Mouse (Mus musculus) left cerebral cortex, postnatal 36 days (tissue): ENCODE measurements around the gene Wrb. TPM values are rescaled to one million over a fixed set of nuclear protein-coding genes. Genes with fewer than 3 reads are reported as not detected.

ENCODE experiments used
- DNase-seq, 2 experiments: peaks; one replicate each; pipeline ENCODE4 v3.0.0; 2021 to 2022; ENCODE audit warnings: low spot score in 2 of 2, mixed read lengths in 1 of 2
- intact Hi-C: fragments of 180-260 bp; cut with DNase I; formaldehyde crosslinking; loops from one replicate; pipeline ENCODE4 v1.15.1; 2025
- total RNA-seq, 2 experiments: library from RNA; stranded (reverse); gene quantifications; 2 replicates each; pipeline ENCODE4 v1.2.3; 2021

The Wrb gene
- total RNA-seq, 2 experiments from 2014 or later = 67.9 to 69.4 TPM

DNA sequence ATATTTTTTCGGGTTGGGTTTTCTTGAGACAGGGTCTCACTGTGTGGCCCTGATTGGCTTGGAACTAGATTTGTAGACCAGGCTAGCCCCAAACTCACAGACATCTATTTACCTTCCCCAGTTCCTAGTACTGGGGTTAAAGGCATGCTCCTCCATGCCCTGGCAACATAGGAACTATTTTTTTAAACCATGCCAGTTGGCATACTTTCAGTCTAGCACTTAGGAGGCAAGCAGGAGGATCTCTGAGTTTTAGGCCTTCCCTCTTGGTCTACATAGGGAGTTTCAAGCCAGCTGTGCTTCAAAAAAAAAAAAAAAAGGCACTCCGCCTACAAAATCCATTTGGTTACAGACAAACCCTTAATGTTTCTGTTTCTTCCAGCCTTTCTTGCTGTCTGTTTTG lies 9.3 kb downstream of the Wrb start:
- DNase-seq = no peak
- intact Hi-C loops = loop anchor here (10.0 kb wide), 1 partner anchor 110 kb away; no protein-coding TSS in a partner anchor

DNA sequence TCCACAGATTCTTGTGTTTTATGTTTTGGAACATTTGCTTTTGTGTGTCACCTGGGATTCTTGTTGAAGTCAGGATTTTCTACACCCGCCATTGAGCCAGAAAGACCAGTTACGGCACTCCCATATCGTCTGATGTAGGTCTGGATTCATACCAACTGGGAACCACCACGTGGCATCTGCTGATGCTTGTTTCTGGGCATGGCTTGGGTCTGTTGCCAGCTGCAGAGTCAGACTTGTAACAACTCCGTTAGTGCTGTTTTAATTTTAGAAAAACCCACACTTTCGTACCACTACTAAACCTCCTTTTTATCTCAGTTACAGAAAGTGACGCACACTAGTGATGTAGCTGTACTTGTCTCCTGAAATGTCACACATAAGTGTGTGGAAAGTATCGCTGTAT lies 10.8 kb downstream of the Wrb start:
- intact Hi-C loops = loop anchor here (5.0 to 10.0 kb wide), 2 partner anchors 36 to 111 kb away; partner anchors contain the start of gene Lca5l
- peak; percentile 65 to 72 for DNase-seq

DNA sequence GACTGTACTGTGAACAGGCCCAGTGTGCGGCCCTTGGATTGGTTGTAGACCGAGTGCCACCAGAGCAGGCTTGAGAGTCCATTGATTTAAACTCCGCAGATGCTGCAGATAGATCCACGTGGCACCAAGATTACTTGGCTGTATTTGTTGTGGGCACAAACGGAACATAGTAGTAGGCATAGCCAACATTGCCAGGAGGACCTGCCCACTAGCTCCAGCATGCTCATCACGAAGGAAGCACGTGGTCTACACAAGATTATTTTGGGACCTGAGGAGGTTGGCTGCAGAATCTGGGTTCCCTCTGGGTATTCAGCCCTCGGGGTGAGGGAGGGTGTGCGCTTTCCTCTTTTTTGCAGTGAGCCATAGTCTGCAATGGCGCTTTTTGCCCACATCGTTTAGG lies 12.0 kb downstream of the Wrb start:
- DNase-seq = peak; percentile 70 to 78
- intact Hi-C loops = loop anchor here (5.0 to 10.0 kb wide), 2 partner anchors 35 to 112 kb away; partner anchors contain the start of gene Lca5l

- no peak for DNase-seq
- intact Hi-C loops = loop anchor here (5.0 to 10.0 kb wide), 2 partner anchors 34 to 114 kb away; partner anchors contain the start of gene Lca5l
Measured at GRCm38 (mm10) chr16:96158511-96159080, 13.4 kb downstream of the Wrb start.

GRCm38 (mm10) chr16:96159091-96159731 lies 14.0 kb downstream of the Wrb start:
- intact Hi-C loops = loop anchor here (5.0 to 10.0 kb wide), 2 partner anchors 33 to 114 kb away; partner anchors contain the start of gene Lca5l
- peak; percentile 35 to 55 for DNase-seq

DNA sequence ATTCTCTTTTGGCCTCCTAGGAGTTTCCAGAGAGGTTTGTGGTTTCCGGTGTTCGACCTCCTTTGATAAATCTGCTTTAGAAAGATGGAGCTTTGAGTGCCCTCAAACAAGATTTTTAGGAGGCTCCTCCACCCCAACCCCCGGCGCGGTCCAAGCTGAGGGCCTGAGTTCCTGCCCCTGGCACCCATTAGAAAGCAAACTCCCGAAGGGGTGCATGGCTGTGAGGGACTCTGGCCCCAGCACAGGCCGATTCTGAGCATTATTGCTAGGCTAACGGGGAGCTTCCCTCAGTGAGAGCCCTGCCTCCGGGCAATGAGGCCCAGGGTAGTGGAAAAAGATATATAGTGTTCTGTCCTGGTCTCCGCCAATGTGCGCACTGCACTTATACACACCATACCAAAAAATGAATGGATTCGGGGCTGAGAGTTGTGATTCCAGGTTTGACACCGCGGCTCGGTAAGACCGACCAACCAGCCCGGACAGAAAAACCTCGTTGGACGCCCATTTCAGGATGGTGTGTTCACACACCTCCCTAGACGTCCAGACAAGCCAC lies 14.7 kb downstream of the Wrb start:
- DNase-seq = no peak
- intact Hi-C loops = loop anchor here (5.0 to 10.0 kb wide), 2 partner anchors 32 to 115 kb away; partner anchors contain the start of gene Lca5l

DNA sequence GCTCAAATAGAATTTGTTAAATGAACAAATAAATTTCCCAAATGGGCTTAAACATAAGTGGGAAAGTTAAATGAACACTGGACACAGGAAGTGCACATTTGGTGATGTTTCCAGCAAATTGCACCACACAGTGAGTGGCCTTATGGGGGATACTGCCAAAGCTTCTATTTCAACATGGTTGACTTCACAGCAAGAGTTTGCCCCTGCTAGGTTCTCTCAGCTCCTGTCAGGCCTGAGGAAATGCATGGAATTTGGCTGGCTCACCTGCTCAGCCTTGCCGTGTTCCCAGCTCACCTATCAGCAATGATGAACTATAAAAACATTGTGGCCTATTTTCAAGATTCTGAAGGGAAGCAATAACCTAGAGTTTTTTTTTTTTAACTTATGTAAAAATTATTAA lies 15.7 kb downstream of the Wrb start:
- no peak for DNase-seq
- intact Hi-C loops = no loop called here

DNA sequence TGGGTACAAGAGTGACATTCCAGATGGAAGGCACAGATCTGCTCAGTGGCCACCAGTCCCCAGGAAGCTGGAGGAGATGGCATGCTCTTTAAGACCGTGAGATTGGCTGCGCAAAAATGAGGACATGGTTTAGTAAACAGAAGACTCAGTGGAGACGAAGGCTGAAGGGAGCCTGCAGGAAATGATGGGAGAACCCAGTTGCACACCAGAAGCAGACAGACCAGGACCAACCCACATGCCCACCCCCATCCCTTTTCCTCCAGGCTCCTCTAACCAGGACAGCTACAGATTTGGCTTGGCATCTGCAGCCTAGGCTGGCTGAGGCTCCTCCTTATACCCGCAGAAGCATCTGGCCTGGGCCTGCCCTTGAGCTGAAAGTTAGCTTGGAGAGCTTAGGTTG lies 16.1 kb downstream of the Wrb start:
- intact Hi-C loops = no loop called here
- no peak for DNase-seq

GRCm38 (mm10) chr16:96165723-96166264 lies 20.6 kb downstream of the Wrb start:
- intact Hi-C loops = no loop called here
- no peak for DNase-seq

- intact Hi-C loops = no loop called here
- no peak for DNase-seq
Measured at GRCm38 (mm10) chr16:96168837-96169236, 23.6 kb downstream of the Wrb start.

DNA sequence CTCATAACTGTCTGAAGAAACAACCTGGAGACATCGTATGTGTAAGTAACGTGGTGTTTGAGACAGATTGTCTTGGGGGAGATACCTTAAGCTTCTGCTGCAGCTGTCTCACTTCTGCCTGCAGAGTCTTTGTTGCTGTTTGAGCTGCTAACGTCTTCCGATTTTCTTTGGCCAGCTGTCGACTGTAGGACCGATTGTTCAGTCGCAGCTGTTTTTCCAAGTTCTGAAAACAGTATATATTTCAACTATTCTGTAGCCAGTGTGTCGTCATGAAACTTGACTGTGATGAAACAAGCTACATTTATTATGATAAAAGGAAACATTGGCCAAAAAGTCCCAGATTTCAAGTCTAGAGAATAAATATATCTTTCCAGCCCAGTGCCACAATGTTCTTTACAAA lies 28.4 kb downstream of the Wrb start:
- intact Hi-C loops = no loop called here
- DNase-seq = no peak

GRCm38 (mm10) chr16:96175399-96175798 lies 30.2 kb downstream of the Wrb start:
- no peak for DNase-seq
- intact Hi-C loops = no loop called here

DNA sequence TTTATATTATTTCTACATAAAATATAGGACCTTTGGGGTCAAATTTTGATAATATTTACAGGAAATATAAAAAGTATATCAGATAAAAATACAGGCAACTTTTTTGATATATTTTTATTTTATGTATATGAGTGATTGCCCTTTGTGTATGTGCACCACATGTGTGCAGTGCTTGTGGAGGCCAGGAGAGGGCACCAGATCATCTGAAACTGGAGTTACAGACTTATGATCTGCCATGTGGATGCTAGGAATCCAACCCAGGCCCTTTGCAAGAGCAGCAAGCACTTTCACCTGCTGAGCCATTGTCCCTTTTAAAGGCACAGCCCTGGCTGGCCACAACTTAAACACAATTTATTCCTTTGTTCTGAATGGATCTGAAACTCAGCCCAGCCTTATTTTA lies 33.9 kb downstream of the Wrb start:
- no peak for DNase-seq
- intact Hi-C loops = no loop called here

- no peak for DNase-seq
- intact Hi-C loops = no loop called here
Measured at GRCm38 (mm10) chr16:96187619-96188018, 42.4 kb downstream of the Wrb start.

DNA sequence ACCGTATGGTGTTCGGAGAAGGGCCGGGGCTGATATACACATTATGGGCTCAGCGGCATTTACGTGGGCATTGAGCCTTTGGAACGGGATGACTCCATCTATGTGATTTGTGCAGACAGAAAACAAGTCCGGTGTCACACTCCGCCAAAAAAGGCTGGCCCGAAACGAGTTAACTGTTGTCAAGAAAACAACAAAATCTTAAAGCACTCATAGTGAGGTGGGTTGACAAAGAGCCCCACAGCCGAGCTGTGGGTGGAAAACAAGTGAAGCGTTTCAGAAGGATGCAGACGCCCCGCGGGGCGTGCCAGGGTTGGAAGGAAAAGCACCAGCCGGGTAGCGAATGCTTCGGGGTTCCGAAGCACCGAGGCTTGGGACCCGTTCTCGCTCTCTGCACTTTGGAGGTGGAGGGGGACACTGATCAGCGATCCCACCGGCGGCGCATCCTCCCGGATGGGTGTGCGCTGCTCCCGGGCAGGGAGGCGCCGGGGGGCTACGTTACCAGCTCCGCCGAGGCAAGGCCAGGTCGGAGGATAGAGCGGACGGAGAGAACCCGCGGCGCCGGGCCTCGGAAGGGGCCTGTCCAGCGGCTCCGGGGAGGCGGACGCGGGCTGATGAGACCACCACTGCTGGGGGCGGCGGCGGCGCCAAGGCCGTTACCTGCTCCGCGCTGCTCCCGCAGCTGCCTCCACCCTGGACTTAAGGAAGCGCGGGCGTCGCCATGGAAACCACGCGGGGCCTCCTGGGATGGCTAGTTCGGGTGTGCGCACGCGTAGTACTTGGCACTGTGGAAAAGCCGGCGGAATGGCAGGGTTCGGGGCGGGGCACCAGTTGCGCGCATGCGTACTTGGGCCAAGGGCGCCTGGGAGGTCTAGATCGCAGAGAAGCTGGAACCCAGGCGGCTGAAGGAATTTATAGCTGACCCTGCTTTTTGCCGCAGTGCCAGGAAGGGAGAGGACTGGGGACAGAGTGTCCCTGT lies 46.6 kb downstream of the Wrb start, which contains the start of gene Lca5l:
Gene Lca5l (minus strand): TSS at position 741 of the 976 bp plus-strand sequence.
- intact Hi-C loops = loop anchor here (5.0 kb wide), 1 partner anchor 35 kb away; no protein-coding TSS in a partner anchor
- peak; percentile 99 to 100 for DNase-seq

DNA sequence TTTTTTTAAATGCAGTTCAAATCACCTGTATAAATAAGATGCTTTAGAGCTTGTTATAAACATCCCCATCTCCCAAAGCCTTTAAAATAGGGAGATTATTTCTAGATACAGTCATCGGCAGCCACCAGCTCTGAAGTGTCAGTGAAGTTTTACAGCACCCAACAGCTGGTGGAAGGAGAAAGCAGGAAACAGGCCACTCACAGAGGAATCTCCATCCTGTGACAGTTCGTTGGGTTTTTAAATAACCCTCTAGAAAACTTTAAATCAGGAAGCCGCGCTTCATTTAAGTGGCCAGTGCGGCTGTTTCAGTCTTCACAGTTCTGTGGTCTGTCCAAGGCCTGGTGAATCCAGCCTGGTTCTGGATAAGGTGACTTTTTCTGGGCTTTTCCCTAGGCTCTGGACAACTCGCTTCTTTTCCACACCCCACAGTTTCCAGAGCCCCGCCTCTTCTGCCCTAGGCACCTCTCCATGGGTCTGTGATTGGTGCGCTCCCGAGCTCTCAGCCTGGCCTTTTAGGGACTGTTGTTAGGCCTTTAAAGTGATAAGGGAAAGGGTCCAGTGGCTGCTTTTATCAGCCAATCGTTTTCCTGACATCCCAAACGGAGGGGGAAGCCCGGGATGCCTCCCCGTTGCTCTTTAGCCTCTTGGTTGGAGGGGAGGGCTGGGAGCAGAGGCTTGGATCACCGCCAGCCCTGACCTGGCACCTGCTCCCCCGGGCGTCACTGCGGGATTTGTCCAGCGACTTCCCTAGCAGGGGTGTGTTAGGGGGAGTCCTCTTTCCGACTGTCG lies 54.9 kb downstream of the Wrb start, which contains the start of gene Sh3bgr:
Gene Sh3bgr (plus strand): TSS at position 538 of the 789 bp plus-strand sequence.
- DNase-seq = peak in 1 of 2 experiments; percentile 17
- intact Hi-C loops = no loop called here

DNA sequence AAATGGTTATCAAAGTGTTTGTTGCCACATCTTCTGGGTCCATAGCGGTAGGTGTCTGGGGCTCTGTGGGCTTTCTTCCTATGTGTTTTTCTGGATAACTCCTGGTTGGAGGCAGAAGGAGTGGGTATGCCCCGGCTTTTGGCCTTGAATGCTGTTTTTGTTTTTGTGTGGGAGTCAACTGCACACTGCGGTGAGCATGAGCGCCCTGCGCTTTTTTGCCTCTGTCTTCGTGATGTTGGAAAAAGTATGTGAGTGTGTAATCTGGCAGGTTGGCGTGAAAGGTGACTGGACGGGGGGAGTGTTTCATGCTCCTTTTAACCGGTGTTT lies 55.5 kb downstream of the Wrb start:
- intact Hi-C loops = no loop called here
- no peak for DNase-seq

DNA sequence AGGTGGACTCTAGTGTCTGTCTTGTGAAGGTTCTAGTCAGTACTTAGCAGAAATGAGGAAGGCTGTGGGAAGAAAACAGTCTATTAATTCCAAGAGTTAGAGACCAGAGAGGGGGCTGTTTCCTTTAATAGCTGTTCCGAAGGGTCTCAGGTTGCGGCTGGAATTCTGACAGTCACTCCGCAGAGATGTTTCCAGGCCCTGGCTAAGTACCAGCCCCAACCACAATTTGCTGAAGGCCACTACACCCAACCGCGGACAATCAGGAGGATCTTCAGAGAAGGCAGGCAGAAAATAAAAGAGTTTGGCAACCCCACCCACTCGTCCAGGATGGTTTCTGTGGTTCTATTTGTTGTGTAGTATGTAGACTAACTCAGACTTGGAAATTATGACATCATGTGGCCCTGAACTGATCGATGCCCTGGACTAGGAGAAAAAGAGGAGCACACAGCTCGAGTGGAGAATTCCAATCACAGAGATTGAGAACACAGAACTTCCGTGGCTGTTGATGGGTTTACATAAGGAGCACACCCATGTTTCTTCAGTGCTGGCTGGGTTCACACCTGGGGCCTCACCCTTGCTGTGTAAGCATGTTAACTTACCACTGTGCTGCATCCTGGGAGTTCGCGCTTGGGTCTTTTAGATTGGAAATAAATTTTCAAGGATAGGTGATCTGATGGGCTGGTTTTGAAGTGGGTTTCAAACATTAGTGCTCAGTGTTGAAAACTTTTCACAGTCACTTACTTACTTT lies 56.5 kb downstream of the Wrb start:
- DNase-seq = no peak
- intact Hi-C loops = no loop called here
